Mouse (Mus musculus) spleen, postnatal 36 days (tissue): Measurements from ENCODE around the gene Mrps2.

Experiments
- DNase-seq, 2 experiments: peaks; one replicate each; pipeline ENCODE4 v3.0.0; 2022; ENCODE audit warnings: low spot score in 2 of 2, mixed read lengths in 1 of 2

Gene Mrps2

DNA sequence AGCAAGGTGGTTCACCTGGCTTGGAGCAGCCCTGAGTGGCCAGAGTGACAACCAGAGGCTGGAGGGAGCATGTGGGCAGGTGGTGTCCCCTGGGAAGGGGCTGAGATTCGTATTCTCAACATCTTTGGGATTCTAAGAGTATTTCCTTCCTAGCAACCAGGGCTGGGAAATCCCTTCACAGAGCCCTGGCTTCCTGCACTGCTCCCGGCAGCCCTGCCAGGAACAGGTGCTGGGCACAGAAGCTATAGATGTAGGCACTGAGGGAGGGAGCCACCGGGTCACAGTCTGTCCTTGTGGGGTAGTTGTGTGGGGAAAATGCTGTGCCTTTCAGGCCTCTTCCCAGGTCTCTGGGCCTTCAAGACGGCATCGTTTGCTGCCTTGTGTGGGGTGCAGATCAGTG, 52.7 kb downstream of the Mrps2 start:
- no peak for DNase-seq
